Mouse (Mus musculus): ENCODE measurements at regions not wholly inside any gene's neighbourhood (a gene's known extent, or its start where the extent isn't known, plus 50 kb on each side); places are given as distances from the start of the nearest gene placed in this dataset.

- TF ChIP-seq NRF1 (IDR thresholded peaks at IDR 0.05; ENCODE audit: insufficient read depth, low read depth, low read length, poor library complexity, severe bottlenecking) (no peak), UBTF (IDR thresholded peaks at IDR 0.05; ENCODE audit: borderline replicate concordance, insufficient read depth, low read depth, low read length) (no peak)
These were observed 360.1 kb upstream of the Mgat4c start (continued) for GRCm38 (mm10) chr10:101321080-101321717.

- no peaks in the 10 kb centered on the region for H3K79me2 ChIP-seq (ENCODE audit: control insufficient read depth, insufficient read depth, low read length, poor library complexity)
- H3K36me3 ChIP-seq (ENCODE audit: control insufficient read depth in 1 of 2, insufficient read depth in 2 of 2, low read length in 2 of 2) = peaks cover 0 to 28% of the 10 kb centered on the region in 2 experiments; a peak in 2 of 4 replicates
- peaks cover 5 to 22% of the 10 kb centered on the region in 2 experiments; a peak in 3 of 4 replicates for H3K4me1 ChIP-seq (ENCODE audit: control insufficient read depth in 1 of 2, insufficient read depth in 2 of 2, low read length in 2 of 2)
- no peaks in the 10 kb centered on the region for H3K9me3 ChIP-seq (replicated peaks; ENCODE audit: insufficient read depth, low read length)
- no peak overlapping the region for H3K4me3 ChIP-seq (ENCODE audit: control insufficient read depth in 1 of 2, insufficient read depth in 1 of 2, low read depth in 2 of 2, low read length in 2 of 2)
- DNase-seq (ENCODE audit: low read depth, low spot score) = peak; percentile 36
- no peaks in the 10 kb centered on the region for H3K27me3 ChIP-seq (ENCODE audit: control insufficient read depth in 1 of 2, insufficient read depth in 2 of 2, low read length in 2 of 2)
- TF ChIP-seq RCOR1 (IDR thresholded peaks at IDR 0.05; ENCODE audit: low read depth, low read length) = no peak
- TF ChIP-seq NELFE (IDR thresholded peaks at IDR 0.05; ENCODE audit: low read depth, low read length) = no peak
- no peak for TF ChIP-seq BHLHE40 (IDR thresholded peaks at IDR 0.05; ENCODE audit: borderline replicate concordance, low read depth, low read length)
- TF ChIP-seq GATA1 (IDR thresholded peaks at IDR 0.05; ENCODE audit: low read depth, low read length) = no peak
- TF ChIP-seq MAZ (IDR thresholded peaks at IDR 0.05; ENCODE audit: low read depth, low read length) = no peak
- no peak for TF ChIP-seq MYC (IDR thresholded peaks at IDR 0.05; ENCODE audit: low read depth, low read length)
- TF ChIP-seq ZKSCAN1 (IDR thresholded peaks at IDR 0.05; ENCODE audit: low read depth, low read length) = no peak
- no peak for TF ChIP-seq MXI1 (IDR thresholded peaks at IDR 0.05; ENCODE audit: low read depth, low read length)
- TF ChIP-seq POLR2AphosphoS5 (IDR thresholded peaks at IDR 0.05; ENCODE audit: borderline replicate concordance, low read depth, low read length) = no peak
- H3K27ac ChIP-seq (ENCODE audit: control insufficient read depth, low read depth, low read length) = no peak overlapping the region
- H3K9ac ChIP-seq (ENCODE audit: control insufficient read depth, low read depth, low read length, poor library complexity, severe bottlenecking) = no peak overlapping the region
These were observed 356.8 kb upstream of the Mgat4c start for GRCm38 (mm10) chr10:101324537-101324936.

GRCm38 (mm10) chr10:101328545-101328944, 352.7 kb upstream of the Mgat4c start:
- Histone ChIP-seq H3K4me3 (ENCODE audit: control insufficient read depth in 1 of 2, insufficient read depth in 1 of 2, low read depth in 2 of 2, low read length in 2 of 2) (no peak overlapping the region), H3K27me3 (ENCODE audit: control insufficient read depth in 1 of 2, insufficient read depth in 2 of 2, low read length in 2 of 2) (no peaks in the 10 kb centered on the region), H3K9ac (ENCODE audit: control insufficient read depth, low read depth, low read length, poor library complexity, severe bottlenecking) (no peak overlapping the region), H3K27ac (ENCODE audit: control insufficient read depth, low read depth, low read length) (no peak overlapping the region), H3K36me3 (ENCODE audit: control insufficient read depth in 1 of 2, insufficient read depth in 2 of 2, low read length in 2 of 2) (peaks cover 0 to 20% of the 10 kb centered on the region in 2 experiments; a peak in 2 of 4 replicates), H3K9me3 (replicated peaks; ENCODE audit: insufficient read depth, low read length) (no peaks in the 10 kb centered on the region), H3K79me2 (ENCODE audit: control insufficient read depth, insufficient read depth, low read length, poor library complexity) (no peaks in the 10 kb centered on the region), H3K4me1 (ENCODE audit: control insufficient read depth in 1 of 2, insufficient read depth in 2 of 2, low read length in 2 of 2) (peaks cover 0 to 13% of the 10 kb centered on the region in 2 experiments; a peak in 2 of 4 replicates)
- DNase-seq (ENCODE audit: low read depth, low spot score) = no peak
- TF ChIP-seq EP300 (IDR thresholded peaks at IDR 0.05; ENCODE audit: low read depth in 1 of 2, low read length in 2 of 2) (peak; percentile 70 to 82), MEF2A (IDR thresholded peaks at IDR 0.05; ENCODE audit: extremely low read depth, insufficient replicate concordance, low read depth, low read length, poor library complexity, severe bottlenecking) (no peak), KAT2A (conservative IDR thresholded peaks at IDR 0.05; ENCODE audit: low read depth, low read length) (no peak), SIN3A (IDR thresholded peaks at IDR 0.05; ENCODE audit: low read length) (no peak), MAX (IDR thresholded peaks at IDR 0.05; ENCODE audit: low read length) (no peak), GATA1 (IDR thresholded peaks at IDR 0.05; ENCODE audit: low read depth, low read length) (peak; percentile 72), NELFE (IDR thresholded peaks at IDR 0.05; ENCODE audit: low read depth, low read length) (no peak), POLR2AphosphoS2 (IDR thresholded peaks at IDR 0.05; ENCODE audit: low read length) (no peak), TCF12 (IDR thresholded peaks at IDR 0.05; ENCODE audit: low read depth, low read length) (peak; percentile 75), ETS1 (IDR thresholded peaks at IDR 0.05; ENCODE audit: low read depth, low read length) (peak; percentile 33; the same call in 1 of the 2 replicates), TBP (IDR thresholded peaks at IDR 0.05; ENCODE audit: low read depth, low read length) (no peak), RCOR1 (IDR thresholded peaks at IDR 0.05; ENCODE audit: low read depth, low read length) (0 out of 2 replicates have a peak, but pooled peaks have one; percentile 24)

All from MEL (cell line).